14 mouse cellular contexts compared by ENCODE assay signal in the genomic region with DNA sequence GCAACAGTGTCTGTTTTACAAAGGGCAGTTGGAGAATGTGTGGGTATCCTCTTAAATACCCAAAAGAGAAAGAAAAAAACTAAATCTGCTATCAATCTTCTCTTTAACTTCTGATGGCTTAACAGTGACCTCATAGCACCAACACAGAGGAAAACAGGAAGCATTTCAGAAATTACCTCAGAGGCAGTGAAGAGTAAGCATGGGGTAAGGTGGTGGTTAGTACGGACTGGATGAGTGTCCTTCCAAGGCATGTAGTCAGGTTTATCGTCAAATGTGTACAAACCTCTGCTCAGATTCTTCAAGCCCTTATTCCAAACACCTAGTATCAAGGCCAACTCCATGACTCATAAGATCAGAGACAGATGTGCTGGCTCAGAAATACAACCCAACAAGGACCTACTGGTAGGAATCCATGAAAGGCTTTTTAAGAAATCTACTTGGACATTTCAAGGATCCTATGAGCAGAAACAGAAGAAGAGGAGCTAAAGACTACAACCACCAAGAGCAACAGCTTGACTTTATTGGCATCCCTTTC.
"Had no signal": no experiment of that assay in that cellular context is flagged by ENCODE, and none has a peak within 500 bp of the region (broad histone marks: within the 10 kb centered on the region; RNA-seq: fewer than 3 reads in every experiment).

No protein-coding gene starts in this region.

- H3K36me3 ChIP-seq: limb, embryonic 10.5 days; liver, embryonic 15.5 days; midbrain, embryonic 13.5 days had no signal

- H3K27me3 ChIP-seq: liver, embryonic 15.5 days; midbrain, embryonic 13.5 days had no signal

- H3K4me3 ChIP-seq: limb, embryonic 10.5 days; liver, embryonic 15.5 days; midbrain, embryonic 13.5 days had no signal

- H3K27ac ChIP-seq: limb, embryonic 10.5 days; liver, embryonic 15.5 days; midbrain, embryonic 13.5 days had no signal

- H3K9ac ChIP-seq: liver, embryonic 15.5 days; lung, embryonic 14.5 days; midbrain, embryonic 13.5 days had no signal

- H3K4me2 ChIP-seq: liver, embryonic 11.5 days; liver, embryonic 15.5 days; lung, embryonic 14.5 days; midbrain, embryonic 13.5 days had no signal

- DNase-seq: kidney, adult 2 months; kidney, postnatal 25 days; layer of hippocampus, adult 9-11 months; lung, embryonic 14.5 days; lung, postnatal 10 days; lung, postnatal 4 days; right cerebral cortex, adult 18-20 months; right cerebral cortex, postnatal 25 days; thymus, adult 18-20 months; thymus, postnatal 14 days had no signal

- ATAC-seq: midbrain, embryonic 13.5 days had no signal

- H3K4me1 ChIP-seq: limb, embryonic 10.5 days; liver, embryonic 15.5 days; midbrain, embryonic 13.5 days had no signal

- H3K9me3 ChIP-seq: limb, embryonic 10.5 days; liver, embryonic 15.5 days; midbrain, embryonic 13.5 days had no signal
